Mouse (Mus musculus) erythroblast, embryonic 14.5 days (primary cell): ENCODE measurements around the gene Hipk4. TPM values are rescaled to one million over a fixed set of nuclear protein-coding genes. Genes with fewer than 3 reads are reported as not detected.

Experiments
- H3K27me3 ChIP-seq: 2 replicates; pipeline ENCODE4 v1.6.1; 2012; ENCODE audit warnings: inconsistent platforms; ENCODE audit not compliant: control insufficient read depth
- H3K36me3 ChIP-seq: 2 replicates; pipeline ENCODE4 v1.6.1; 2012; ENCODE audit warnings: mild to moderate bottlenecking, inconsistent platforms; ENCODE audit not compliant: control insufficient read depth
- H3K4me1 ChIP-seq: 2 replicates; pipeline ENCODE4 v1.6.1; 2012; ENCODE audit warnings: inconsistent platforms; ENCODE audit not compliant: control insufficient read depth
- H3K4me3 ChIP-seq: replicated peaks from 2 replicates; pipeline ENCODE3; 2012; ENCODE audit warnings: moderate library complexity, mild to moderate bottlenecking, inconsistent platforms
- H3K9me3 ChIP-seq: 2 replicates; pipeline ENCODE4 v1.6.1; 2012; ENCODE audit warnings: low read length, inconsistent platforms, mixed read lengths; ENCODE audit not compliant: control insufficient read depth
- GATA1 ChIP-seq: IDR thresholded peaks from 2 replicates; pipeline ENCODE4 v1.6.1; 2012; ENCODE audit warnings: low read length, inconsistent platforms, mixed read lengths
- TAL1 ChIP-seq: IDR thresholded peaks from 3 replicates; pipeline ENCODE4 v1.6.1; 2012; ENCODE audit warnings: low read length, inconsistent platforms, mixed read lengths
- polyA plus RNA-seq: library from polyadenylated mRNA; stranded (reverse); fragments of >175 nt; gene quantifications from 2 replicates; pipeline ENCODE4 v1.2.3, GENCODE M21; 2012

The Hipk4 gene
- polyA plus RNA-seq, 1 experiment, result 0.38 TPM

- no peaks in the 10 kb centered on the region for H3K27me3 ChIP-seq
- peaks cover 6% of the 10 kb centered on the region for H3K36me3 ChIP-seq
- TF ChIP-seq GATA1 (no peak), TAL1 (no peak)
- H3K4me1 ChIP-seq, result peaks cover 14% of the 10 kb centered on the region
- H3K9me3 ChIP-seq, result peaks cover 9% of the 10 kb centered on the region
- no peak overlapping the region for H3K4me3 ChIP-seq
Observed at GRCm38 (mm10) chr7:27514961-27515360, 8.1 kb upstream of the Hipk4 start.

- TF ChIP-seq GATA1 (no peak), TAL1 (no peak)
- Histone ChIP-seq H3K4me1 (peaks cover 18% of the 10 kb centered on the region), H3K4me3 (no peak overlapping the region), H3K9me3 (peaks cover 12% of the 10 kb centered on the region), H3K36me3 (peaks cover 6% of the 10 kb centered on the region), H3K27me3 (no peaks in the 10 kb centered on the region)
Observed at GRCm38 (mm10) chr7:27518314-27518713, 4.8 kb upstream of the Hipk4 start.

GRCm38 (mm10) chr7:27520104-27520503, 3.0 kb upstream of the Hipk4 start:
- H3K27me3 ChIP-seq, result no peaks in the 10 kb centered on the region
- TF ChIP-seq TAL1, result no peak
- TF ChIP-seq GATA1, result no peak
- no peak overlapping the region for H3K4me3 ChIP-seq
- peaks cover 12% of the 10 kb centered on the region for H3K9me3 ChIP-seq
- peaks cover 6% of the 10 kb centered on the region for H3K36me3 ChIP-seq
- H3K4me1 ChIP-seq, result peaks cover 25% of the 10 kb centered on the region

GRCm38 (mm10) chr7:27520599-27520998, 2.5 kb upstream of the Hipk4 start:
- Histone ChIP-seq H3K27me3 (no peaks in the 10 kb centered on the region), H3K4me1 (peaks cover 27% of the 10 kb centered on the region), H3K36me3 (peaks cover 6% of the 10 kb centered on the region), H3K4me3 (no peak overlapping the region), H3K9me3 (peaks cover 12% of the 10 kb centered on the region)
- TF ChIP-seq TAL1 (no peak), GATA1 (no peak)

- H3K4me1 ChIP-seq, result peaks cover 48% of the 10 kb centered on the region
- TF ChIP-seq GATA1, result no peak
- no peak for TF ChIP-seq TAL1
- peaks cover 12% of the 10 kb centered on the region for H3K9me3 ChIP-seq
- H3K36me3 ChIP-seq, result peaks cover 12% of the 10 kb centered on the region
- H3K27me3 ChIP-seq, result no peaks in the 10 kb centered on the region
- H3K4me3 ChIP-seq, result no peak overlapping the region
Observed at GRCm38 (mm10) chr7:27523805-27524204, 738 bp downstream of the Hipk4 start.

- Histone ChIP-seq H3K27me3 (no peaks in the 10 kb centered on the region), H3K36me3 (peaks cover 30% of the 10 kb centered on the region), H3K4me1 (peaks cover 55% of the 10 kb centered on the region), H3K4me3 (peak overlapping the region; percentile 58), H3K9me3 (no peaks in the 10 kb centered on the region)
- TF ChIP-seq GATA1 (peak; percentile 84), TAL1 (no peak)
Observed at GRCm38 (mm10) chr7:27526039-27526827, 3.2 kb downstream of the Hipk4 start.

GRCm38 (mm10) chr7:27529070-27529469, 6.0 kb downstream of the Hipk4 start:
- Histone ChIP-seq H3K4me3 (no peak overlapping the region), H3K36me3 (peaks cover 56% of the 10 kb centered on the region)
- TF ChIP-seq TAL1, result no peak
- no peak for TF ChIP-seq GATA1

GRCm38 (mm10) chr7:27530937-27531336, 7.9 kb downstream of the Hipk4 start:
- no peak for TF ChIP-seq TAL1
- TF ChIP-seq GATA1, result no peak
- peaks cover 75% of the 10 kb centered on the region for H3K36me3 ChIP-seq
- H3K9me3 ChIP-seq, result no peaks in the 10 kb centered on the region
- H3K27me3 ChIP-seq, result no peaks in the 10 kb centered on the region
- H3K4me1 ChIP-seq, result peaks cover 72% of the 10 kb centered on the region
- H3K4me3 ChIP-seq, result no peak overlapping the region

More at GRCm38 (mm10) chr7:27529070-27529469, 6.0 kb downstream of the Hipk4 start:
- H3K4me1 ChIP-seq, result peaks cover 70% of the 10 kb centered on the region
- H3K9me3 ChIP-seq, result no peaks in the 10 kb centered on the region
- H3K27me3 ChIP-seq, result no peaks in the 10 kb centered on the region

- H3K4me1 ChIP-seq, result peaks cover 72% of the 10 kb centered on the region
- peaks cover 83% of the 10 kb centered on the region for H3K36me3 ChIP-seq
- H3K9me3 ChIP-seq, result no peaks in the 10 kb centered on the region
- H3K27me3 ChIP-seq, result no peaks in the 10 kb centered on the region
- TF ChIP-seq TAL1, result no peak
- no peak for TF ChIP-seq GATA1
- H3K4me3 ChIP-seq, result no peak overlapping the region
Observed at GRCm38 (mm10) chr7:27531707-27532106, 8.6 kb downstream of the Hipk4 start.
